Mouse (Mus musculus) regulatory T cell (primary cell): ENCODE data around the gene Vmn1r111.
"Not testable (repeated sequence)": the region's sequence is repeated elsewhere in the genome, so short reads cannot be mapped to it uniquely, and the experiment has no call there.

Experiments
- in situ Hi-C: fragments of 300-600 bp; cut with MboI, MseI; formaldehyde crosslinking; loops from one replicate; pipeline ENCODE4 v1.15.1; 2025; ENCODE audit warnings: high pct_unique_total_duplicates

Vmn1r111 gene

GRCm38 (mm10) chr7:20703116-20703515 is at the start of gene Vmn1r111:
Gene Vmn1r111 (minus strand): TSS chr7:20703216.
- in situ Hi-C loops = not testable (repeated sequence)

GRCm38 (mm10) chr7:20730524-20730923 is 27.5 kb upstream of the Vmn1r111 start, which contains the start of gene Gm10668:
Gene Gm10668 (minus strand): TSS chr7:20730624.
- in situ Hi-C loops = not testable (repeated sequence)

DNA sequence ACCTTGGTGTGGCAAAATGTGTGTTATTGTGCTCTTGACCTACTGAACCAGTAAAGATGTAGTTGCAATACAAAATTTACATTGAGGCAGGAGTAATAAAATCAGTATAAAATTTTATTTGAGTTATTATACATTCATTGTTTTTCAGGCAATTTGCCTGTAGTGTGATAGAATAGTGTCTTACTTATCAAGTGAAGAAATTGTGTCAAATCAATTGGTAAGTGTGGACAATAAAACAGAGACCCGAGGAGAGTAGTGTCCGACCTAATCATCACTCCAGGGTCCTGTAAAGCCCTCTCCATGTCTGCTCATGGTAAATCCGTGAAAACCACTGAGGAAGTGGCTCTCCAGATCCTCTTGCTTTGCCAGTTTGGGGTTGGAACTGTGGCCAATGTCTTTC is 34.4 kb downstream of the Vmn1r111 start, which contains the start of gene Vmn1r107:
Vmn1r107 (plus strand) TSS at position 301 of the 400 bp plus-strand sequence.
- in situ Hi-C loops = not testable (repeated sequence)
